Mouse (Mus musculus) heart, embryonic 16.5 days (tissue): Measurements from ENCODE around the gene Dcakd. TPM values are rescaled to one million over a fixed set of nuclear protein-coding genes. Genes with fewer than 3 reads are reported as not detected.

ENCODE experiments used
- ATAC-seq: fragments of 200-750 bp; cut with Nextera tagmentation; replicated peaks from 2 replicates; pipeline ENCODE4 v1.8.0; 2017; ENCODE audit warnings: moderate number of reproducible peaks; ENCODE audit not compliant: insufficient read depth, low FRiP score; ENCODE audit errors: extremely low read depth
- H3K27ac ChIP-seq: fragments of 300-500 bp; sonication (generic); 2 replicates; pipeline ENCODE4 v1.5.1; 2014; ENCODE audit warnings: mild to moderate bottlenecking, low read length, control low read depth, moderate library complexity
- H3K27me3 ChIP-seq: fragments of 300-500 bp; sonication (generic); 2 replicates; pipeline ENCODE4 v1.6.1; 2014; ENCODE audit warnings: low read length, mixed read lengths; ENCODE audit not compliant: control insufficient read depth, insufficient read depth
- H3K36me3 ChIP-seq: fragments of 300-500 bp; sonication (generic); 2 replicates; pipeline ENCODE4 v1.6.1; 2014; ENCODE audit not compliant: control insufficient read depth, insufficient read depth
- H3K4me1 ChIP-seq: fragments of 300-500 bp; sonication (generic); 2 replicates; pipeline ENCODE4 v1.6.1; 2014; ENCODE audit warnings: low read length, mixed read lengths; ENCODE audit not compliant: control insufficient read depth, insufficient read depth
- H3K4me2 ChIP-seq: fragments of 300-500 bp; sonication (generic); 2 replicates; pipeline ENCODE4 v1.6.1; 2014; ENCODE audit warnings: low read depth, mild to moderate bottlenecking, control low read depth, low read length
- H3K4me3 ChIP-seq: fragments of 300-500 bp; sonication (generic); 2 replicates; pipeline ENCODE4 v1.5.1; 2014; ENCODE audit warnings: mild to moderate bottlenecking, control low read depth, low read length
- H3K9ac ChIP-seq: fragments of 300-500 bp; sonication (generic); 2 replicates; pipeline ENCODE4 v1.6.1; 2014; ENCODE audit warnings: low read length, control low read depth
- H3K9me3 ChIP-seq: fragments of 300-500 bp; sonication (generic); replicated peaks from 2 replicates; pipeline ENCODE4 v1.6.1; 2016; ENCODE audit warnings: low read length; ENCODE audit not compliant: control insufficient read depth
- WGBS: fragments of 180-500 bp; shearing (Covaris S2); extraction: QIAGEN DNeasy Blood & Tissue Kit; methylation state at CpG from one replicate; pipeline ENCODE4 v1.1.7; 2014; 5-methylcytosine and 5-hydroxymethylcytosine counted together
- microRNA-seq: library from miRNA; unstranded; fragments of <30 nt; microRNA quantifications from one replicate; pipeline ENCODE4, GENCODE M21; 2017
- polyA plus RNA-seq: library from polyadenylated mRNA; unstranded; fragments of >200 nt; fragmentation: Nextera tagmentation; extraction: Ambion mirVana; gene quantifications from 2 replicates; pipeline ENCODE4 v1.2.1, GENCODE M21; 2015

The Dcakd gene
- polyA plus RNA-seq, 1 experiment from 2014 or later = 66.9 TPM

GRCm38 (mm10) chr11:102948043-102948961 lies 79.8 kb downstream of the Dcakd start:
- Histone ChIP-seq H3K9me3 (no peaks in the 10 kb centered on the region), H3K4me2 (peak overlapping the region; percentile 66), H3K36me3 (no peaks in the 10 kb centered on the region), H3K4me1 (peaks cover 17% of the 10 kb centered on the region), H3K4me3 (peak overlapping the region; percentile 62), H3K27ac (no peak overlapping the region), H3K27me3 (peaks cover 83% of the 10 kb centered on the region), H3K9ac (peak overlapping the region; percentile 73)
- ATAC-seq = 0 out of 2 replicates have a peak, but pooled peaks have one; percentile 26
- WGBS = 2% methylated on average over 51 of the region's 51 CpGs

- no peak overlapping the region for H3K27ac ChIP-seq
- no peaks in the 10 kb centered on the region for H3K36me3 ChIP-seq
- H3K4me2 ChIP-seq = peak overlapping the region; percentile 67
- peaks cover 82% of the 10 kb centered on the region for H3K27me3 ChIP-seq
- H3K9ac ChIP-seq = no peak overlapping the region
- no peak for ATAC-seq
- H3K4me1 ChIP-seq = peaks cover 17% of the 10 kb centered on the region
- 10% methylated on average over 8 of the region's 8 CpGs for WGBS
- no peaks in the 10 kb centered on the region for H3K9me3 ChIP-seq
- peak overlapping the region; percentile 47 for H3K4me3 ChIP-seq
Measured at GRCm38 (mm10) chr11:102946992-102947343, 81.2 kb downstream of the Dcakd start.

GRCm38 (mm10) chr11:102946265-102946991 lies 81.7 kb downstream of the Dcakd start, which contains the start of gene C1ql1:
Gene C1ql1, minus strand, starts transcription at chr11:102946688.
- H3K4me2 ChIP-seq = peak within 1 kb of the TSS; percentile 67
- H3K9me3 ChIP-seq = no peaks in the 10 kb centered on the region
- under 1% methylated on average over 73 of the region's 87 CpGs for WGBS
- H3K4me3 ChIP-seq = peak within 1 kb of the TSS; percentile 47
- H3K9ac ChIP-seq = no peak within 1 kb of the TSS; the same call in 1 of the 2 replicates
- no peaks in the 10 kb centered on the region for H3K36me3 ChIP-seq
- H3K27ac ChIP-seq = no peak within 1 kb of the TSS
- ATAC-seq = peak; percentile 93
- peaks cover 17% of the 10 kb centered on the region for H3K4me1 ChIP-seq
- H3K27me3 ChIP-seq = peaks cover 77% of the 10 kb centered on the region

GRCm38 (mm10) chr11:102945306-102946264 lies 82.5 kb downstream of the Dcakd start:
- ATAC-seq = no peak
- H3K9me3 ChIP-seq = no peaks in the 10 kb centered on the region
- peak overlapping the region; percentile 47 for H3K4me3 ChIP-seq
- H3K9ac ChIP-seq = no peak overlapping the region
- H3K27ac ChIP-seq = no peak overlapping the region
- H3K4me2 ChIP-seq = peak overlapping the region; percentile 67
- WGBS = 3% methylated on average over 54 of the region's 54 CpGs
- H3K27me3 ChIP-seq = peaks cover 74% of the 10 kb centered on the region
- H3K4me1 ChIP-seq = peaks cover 19% of the 10 kb centered on the region
- no peaks in the 10 kb centered on the region for H3K36me3 ChIP-seq

Small RNA genes within 50 kb of the gene (microRNA-seq; reads per million reads assigned to microRNA genes)
- gene Mir6931 = not detected

Other genes with a start within 250 kb of the Dcakd start
- gene Gjc1, start 208.6 kb downstream of the Dcakd start, polyA plus RNA-seq = 45.5 and 46.3 TPM in 2 replicates
- 6.4 and 9.9 TPM in 2 replicates for gene Higd1b, start 192.5 kb downstream of the Dcakd start, polyA plus RNA-seq
- gene Eftud2, start 147.3 kb downstream of the Dcakd start, polyA plus RNA-seq = 114 and 115 TPM in 2 replicates
- 0.64 and 0.77 TPM in 2 replicates for gene Ccdc103, start 147.1 kb downstream of the Dcakd start, polyA plus RNA-seq
- gene Fam187a, start 143.2 kb downstream of the Dcakd start, polyA plus RNA-seq = 0.09 TPM in 1 of 2 replicates, not detected in the other
- gene Gfap, start 127.4 kb downstream of the Dcakd start, polyA plus RNA-seq = 0.26 and 0.30 TPM in 2 replicates
- gene Kif18b, start 103.2 kb downstream of the Dcakd start, polyA plus RNA-seq = 6.6 and 7.6 TPM in 2 replicates
- 0.32 and 0.39 TPM in 2 replicates for gene C1ql1, start 81.6 kb downstream of the Dcakd start, polyA plus RNA-seq
- 39.1 and 41.7 TPM in 2 replicates for gene Nmt1, start 143 bp downstream of the Dcakd start, polyA plus RNA-seq
- gene Plcd3, start 73.3 kb upstream of the Dcakd start, polyA plus RNA-seq = 13.6 and 17.0 TPM in 2 replicates
- 21.5 and 21.8 TPM in 2 replicates for gene Acbd4, start 73.3 kb upstream of the Dcakd start, polyA plus RNA-seq
- 2.9 TPM in 2 replicates for gene Hexim1, start 87.9 kb upstream of the Dcakd start, polyA plus RNA-seq
- 6.1 and 7.4 TPM in 2 replicates for gene Hexim2, start 104.1 kb upstream of the Dcakd start, polyA plus RNA-seq
- gene Fmnl1, start 142.8 kb upstream of the Dcakd start, polyA plus RNA-seq = 4.0 and 7.6 TPM in 2 replicates
- gene 1700023F06Rik, start 180.2 kb upstream of the Dcakd start, polyA plus RNA-seq = 0.17 and 0.25 TPM in 2 replicates
- not detected in 2 replicates for gene Spata32, start 190.1 kb upstream of the Dcakd start, polyA plus RNA-seq
- gene Map3k14, start 239.1 kb upstream of the Dcakd start, polyA plus RNA-seq = 3.0 and 4.8 TPM in 2 replicates